Mouse (Mus musculus) forebrain, embryonic 14.5 days (tissue): Measurements from ENCODE around the gene Tpsg1. TPM values are rescaled to one million over a fixed set of nuclear protein-coding genes. Genes with fewer than 3 reads are reported as not detected.

Experiments used
- ATAC-seq: fragments of 200-750 bp; cut with Nextera tagmentation; 2 replicates; pipeline ENCODE4 v1.8.0; 2017; ENCODE audit warnings: mild to moderate bottlenecking, moderate library complexity
- DNase-seq: peaks from one replicate; pipeline ENCODE4 v3.0.0-alpha.2; 2015; ENCODE audit warnings: low spot score
- H3K27ac ChIP-seq: fragments of 300-500 bp; sonication (generic); 2 replicates; pipeline ENCODE4 v1.5.1; 2014; ENCODE audit warnings: low read depth, mild to moderate bottlenecking, control low read depth, low read length, moderate library complexity
- H3K27me3 ChIP-seq: fragments of 300-500 bp; sonication (generic); replicated peaks from 2 replicates; pipeline ENCODE4 v1.6.1; 2014; ENCODE audit warnings: low read length, control low read depth, mixed read lengths; ENCODE audit not compliant: control insufficient read depth, insufficient read depth
- H3K36me3 ChIP-seq: fragments of 300-500 bp; sonication (generic); 2 replicates; pipeline ENCODE4 v1.6.1; 2014; ENCODE audit warnings: low read length, control low read depth; ENCODE audit not compliant: control insufficient read depth, insufficient read depth
- H3K4me1 ChIP-seq: fragments of 300-500 bp; sonication (generic); 2 replicates; pipeline ENCODE4 v1.6.1; 2014; ENCODE audit warnings: antibody characterized with exemption, low read length, control low read depth; ENCODE audit not compliant: control insufficient read depth, insufficient read depth
- H3K4me2 ChIP-seq: fragments of 300-500 bp; sonication (generic); 2 replicates; pipeline ENCODE4 v1.6.1; 2014; ENCODE audit warnings: mild to moderate bottlenecking, control low read depth, low read length
- H3K4me3 ChIP-seq: fragments of 300-500 bp; sonication (generic); 2 replicates; pipeline ENCODE4 v1.5.1; 2014; ENCODE audit warnings: low read depth, low read length, control low read depth
- H3K9ac ChIP-seq: fragments of 300-500 bp; sonication (generic); 2 replicates; pipeline ENCODE4 v1.6.1; 2014; ENCODE audit warnings: mild to moderate bottlenecking, low read length, control low read depth, moderate library complexity
- H3K9me3 ChIP-seq: fragments of 300-500 bp; sonication (generic); replicated peaks from 2 replicates; pipeline ENCODE4 v1.6.1; 2016; ENCODE audit warnings: low read length, control low read depth, mixed read lengths; ENCODE audit not compliant: control insufficient read depth
- WGBS: fragments of 180-500 bp; shearing (Covaris S2); extraction: QIAGEN DNeasy Blood & Tissue Kit; methylation state at CpG from one replicate; pipeline ENCODE4 v1.1.7; 2014; 5-methylcytosine and 5-hydroxymethylcytosine counted together
- polyA plus RNA-seq: library from polyadenylated mRNA; unstranded; fragments of >200 nt; fragmentation: Nextera tagmentation; extraction: Ambion mirVana; gene quantifications from 2 replicates; pipeline ENCODE4 v1.2.1, GENCODE M21; 2014

Tpsg1 gene
- polyA plus RNA-seq, 1 experiment from 2014 or later, result 1.1 TPM

GRCm38 (mm10) chr17:25361291-25361690 is 7.8 kb upstream of the Tpsg1 start:
- no peak overlapping the region for H3K4me3 ChIP-seq
- no peak for ATAC-seq
- H3K9ac ChIP-seq, result no peak overlapping the region
- H3K9me3 ChIP-seq, result no peaks in the 10 kb centered on the region
- no peaks in the 10 kb centered on the region for H3K36me3 ChIP-seq
- DNase-seq, result no peak
- no peak overlapping the region for H3K4me2 ChIP-seq
- no peaks in the 10 kb centered on the region for H3K4me1 ChIP-seq
- H3K27ac ChIP-seq, result no peak overlapping the region
- WGBS, result 55% methylated on average over 2 of the region's 2 CpGs
- H3K27me3 ChIP-seq, result no peaks in the 10 kb centered on the region

GRCm38 (mm10) chr17:25363726-25364125 is 5.3 kb upstream of the Tpsg1 start:
- no peaks in the 10 kb centered on the region for H3K4me1 ChIP-seq
- H3K4me3 ChIP-seq, result no peak overlapping the region
- ATAC-seq (no peak), DNase-seq (peak; percentile 12)
- H3K36me3 ChIP-seq, result no peaks in the 10 kb centered on the region
- no peaks in the 10 kb centered on the region for H3K9me3 ChIP-seq
- H3K27me3 ChIP-seq, result no peaks in the 10 kb centered on the region
- no peak overlapping the region for H3K4me2 ChIP-seq
- no peak overlapping the region for H3K9ac ChIP-seq
- 7% methylated on average over 1 of the region's 1 CpGs for WGBS
- H3K27ac ChIP-seq, result no peak overlapping the region

GRCm38 (mm10) chr17:25366005-25366404 is 3.1 kb upstream of the Tpsg1 start, which contains the start of gene Tpsb2:
Tpsb2 (plus strand) TSS chr17:25366305.
- Histone ChIP-seq H3K4me1 (no peaks in the 10 kb centered on the region), H3K36me3 (no peaks in the 10 kb centered on the region), H3K9me3 (no peaks in the 10 kb centered on the region), H3K27me3 (no peaks in the 10 kb centered on the region), H3K9ac (no peak within 1 kb of the TSS), H3K4me3 (no peak within 1 kb of the TSS), H3K4me2 (no peak within 1 kb of the TSS), H3K27ac (no peak within 1 kb of the TSS)
- ATAC-seq, result no peak
- WGBS, result 61% methylated on average over 2 of the region's 2 CpGs
- DNase-seq, result no peak

- DNase-seq (no peak), ATAC-seq (no peak)
- WGBS, result 79% methylated on average over 8 of the region's 8 CpGs
Observed at GRCm38 (mm10) chr17:25372491-25372890, 3.4 kb downstream of the Tpsg1 start.

GRCm38 (mm10) chr17:25374011-25374410 is 4.9 kb downstream of the Tpsg1 start:
- no peak overlapping the region for H3K27ac ChIP-seq
- H3K9me3 ChIP-seq, result no peaks in the 10 kb centered on the region
- no peak overlapping the region for H3K4me3 ChIP-seq
- ATAC-seq, result no peak
- no peak overlapping the region for H3K9ac ChIP-seq
- WGBS, result 51% methylated on average over 9 of the region's 9 CpGs
- no peaks in the 10 kb centered on the region for H3K27me3 ChIP-seq
- H3K4me1 ChIP-seq, result no peaks in the 10 kb centered on the region
- peak; percentile 2 for DNase-seq
- no peaks in the 10 kb centered on the region for H3K36me3 ChIP-seq
- no peak overlapping the region for H3K4me2 ChIP-seq

More at GRCm38 (mm10) chr17:25372491-25372890, 3.4 kb downstream of the Tpsg1 start:
- H3K27ac ChIP-seq, result no peak overlapping the region
- H3K4me2 ChIP-seq, result no peak overlapping the region
- H3K9me3 ChIP-seq, result no peaks in the 10 kb centered on the region
- no peaks in the 10 kb centered on the region for H3K27me3 ChIP-seq
- no peak overlapping the region for H3K9ac ChIP-seq
- H3K4me3 ChIP-seq, result no peak overlapping the region
- no peaks in the 10 kb centered on the region for H3K4me1 ChIP-seq
- H3K36me3 ChIP-seq, result no peaks in the 10 kb centered on the region

GRCm38 (mm10) chr17:25394526-25394925 is 25.5 kb downstream of the Tpsg1 start:
- H3K9me3 ChIP-seq, result no peaks in the 10 kb centered on the region

GRCm38 (mm10) chr17:25397804-25398519 is 28.9 kb downstream of the Tpsg1 start:
- Histone ChIP-seq H3K36me3 (no peaks in the 10 kb centered on the region), H3K9ac (no peak overlapping the region), H3K27ac (no peak overlapping the region), H3K4me2 (no peak overlapping the region), H3K4me3 (no peak overlapping the region), H3K4me1 (no peaks in the 10 kb centered on the region), H3K27me3 (peaks cover 39% of the 10 kb centered on the region), H3K9me3 (no peaks in the 10 kb centered on the region)
- WGBS, result 22% methylated on average over 14 of the region's 14 CpGs
- ATAC-seq (peak; percentile 80), DNase-seq (peak; percentile 88)

More at GRCm38 (mm10) chr17:25394526-25394925, 25.5 kb downstream of the Tpsg1 start:
- DNase-seq (no peak), ATAC-seq (no peak)
- H3K9ac ChIP-seq, result no peak overlapping the region
- H3K36me3 ChIP-seq, result peaks cover 14% of the 10 kb centered on the region; the same call in 1 of the 2 replicates
- no peaks in the 10 kb centered on the region for H3K4me1 ChIP-seq
- H3K4me2 ChIP-seq, result no peak overlapping the region
- H3K27ac ChIP-seq, result no peak overlapping the region
- H3K27me3 ChIP-seq, result peaks cover 7% of the 10 kb centered on the region
- no peak overlapping the region for H3K4me3 ChIP-seq
- 93% methylated on average over 4 of the region's 4 CpGs for WGBS

GRCm38 (mm10) chr17:25398520-25398838 is 29.4 kb downstream of the Tpsg1 start:
- Histone ChIP-seq H3K4me3 (no peak overlapping the region), H3K36me3 (no peaks in the 10 kb centered on the region), H3K9ac (no peak overlapping the region), H3K4me1 (no peaks in the 10 kb centered on the region), H3K4me2 (no peak overlapping the region), H3K27me3 (peaks cover 44% of the 10 kb centered on the region), H3K9me3 (no peaks in the 10 kb centered on the region), H3K27ac (no peak overlapping the region)
- ATAC-seq (peak; percentile 65), DNase-seq (peak; percentile 66)
- WGBS, result 4% methylated on average over 13 of the region's 13 CpGs

- DNase-seq (no peak), ATAC-seq (no peak)
- 10% methylated on average over 7 of the region's 7 CpGs for WGBS
- no peak overlapping the region for H3K27ac ChIP-seq
- peaks cover 56% of the 10 kb centered on the region for H3K27me3 ChIP-seq
- H3K4me2 ChIP-seq, result no peak overlapping the region
- no peak overlapping the region for H3K9ac ChIP-seq
- H3K9me3 ChIP-seq, result no peaks in the 10 kb centered on the region
- no peak overlapping the region for H3K4me3 ChIP-seq
- H3K4me1 ChIP-seq, result peaks cover 10% of the 10 kb centered on the region
- H3K36me3 ChIP-seq, result no peaks in the 10 kb centered on the region
Observed at GRCm38 (mm10) chr17:25400443-25400842, 31.4 kb downstream of the Tpsg1 start.
